Mouse (Mus musculus) erythroblast, embryonic 14.5 days (primary cell): Measurements from ENCODE around the gene Pard3b.

Experiments used
- GATA1 ChIP-seq: IDR thresholded peaks from 2 replicates; pipeline ENCODE4 v1.6.1; 2012; ENCODE audit warnings: low read length, inconsistent platforms, mixed read lengths
- TAL1 ChIP-seq: IDR thresholded peaks from 3 replicates; pipeline ENCODE4 v1.6.1; 2012; ENCODE audit warnings: low read length, inconsistent platforms, mixed read lengths

DNA sequence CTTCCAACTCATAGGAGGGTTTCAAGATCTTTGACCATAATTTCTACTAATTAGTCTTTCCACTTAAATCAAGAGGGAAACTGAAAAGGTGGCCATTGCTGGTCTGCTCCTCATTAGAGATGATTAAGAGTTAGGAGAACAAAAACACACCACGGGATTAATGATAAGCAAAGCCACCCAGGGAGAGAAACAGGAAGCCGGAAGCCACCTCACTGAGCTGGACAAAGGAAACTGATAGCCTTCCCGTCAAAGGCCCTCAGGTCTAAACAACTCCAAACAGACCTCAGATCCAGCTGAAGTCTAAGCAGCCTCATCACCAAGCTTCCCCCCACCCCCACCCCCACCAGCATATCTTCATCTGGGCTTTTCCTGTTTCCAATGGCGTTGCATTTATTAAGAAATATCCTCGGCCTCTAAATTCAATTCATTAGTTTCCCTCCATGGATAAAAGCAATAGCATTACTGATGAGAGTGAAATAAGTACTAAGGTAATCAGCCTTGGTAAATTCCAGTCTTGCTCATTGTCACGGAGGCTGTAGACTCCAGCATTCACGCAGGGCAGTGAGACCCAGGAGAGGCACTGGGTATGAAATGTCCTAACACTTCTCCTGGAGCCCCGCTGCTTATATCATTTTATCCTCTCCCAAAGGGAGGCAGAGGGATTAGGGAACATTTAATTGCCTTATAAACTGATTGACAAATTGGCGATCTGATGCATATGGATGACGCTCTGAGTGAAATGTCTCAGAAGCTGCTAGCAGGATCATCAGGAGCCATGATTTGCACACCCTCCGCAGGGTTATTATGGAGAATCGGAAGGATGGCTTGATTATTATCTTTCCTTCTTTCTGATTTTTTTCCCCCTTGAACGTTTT, 925.9 kb downstream of the Pard3b start:
- TF ChIP-seq GATA1: no peak
- TF ChIP-seq TAL1: no peak
